Mouse (Mus musculus): ENCODE results near the gene Fam187b. TPM values are rescaled to one million over a fixed set of nuclear protein-coding genes. Genes with fewer than 3 reads are reported as not detected.

Gene Fam187b
- polyA plus RNA-seq, 1 experiment from 2014 or later, result 0.97 TPM

DNA sequence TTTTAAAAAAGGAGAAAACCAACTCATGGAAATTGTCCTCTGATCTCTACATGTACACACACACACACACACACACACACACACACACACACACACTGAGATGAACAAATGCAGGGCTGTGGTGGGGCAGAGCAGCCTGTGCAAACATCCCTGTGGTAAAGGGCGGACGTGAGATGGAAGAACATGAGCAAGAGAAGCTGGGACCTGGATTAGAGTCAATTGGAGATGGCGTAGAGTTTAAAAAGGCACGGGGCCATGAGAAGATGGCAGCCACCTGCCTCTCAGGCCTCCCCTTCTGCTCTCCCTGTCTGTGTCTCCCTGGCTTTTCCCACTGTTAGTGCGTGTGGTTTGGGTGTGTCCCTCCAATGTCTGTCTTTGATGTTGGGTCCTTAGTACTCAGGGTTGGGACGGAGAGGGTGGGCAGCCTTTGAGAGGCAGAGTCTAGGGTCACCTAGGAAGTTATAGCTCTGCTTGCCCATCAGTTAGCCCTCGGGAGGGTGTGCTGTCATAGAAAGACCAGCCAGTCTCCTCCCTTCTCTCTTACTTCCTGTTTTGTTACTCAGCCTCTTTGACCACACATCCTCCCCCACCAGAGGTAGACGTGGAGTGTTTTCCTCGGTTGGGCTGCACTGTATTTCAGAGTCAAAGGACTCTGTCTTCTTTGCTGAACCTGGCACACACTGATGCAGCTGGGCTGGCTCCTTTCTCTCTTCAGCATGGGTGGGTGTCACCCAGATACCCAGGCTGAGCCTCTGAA is 60.0 kb downstream of the Fam187b start:
- no peak for ATAC-seq (ENCODE audit: low FRiP score)
- Histone ChIP-seq H3K4me2 (no peak overlapping the region), H3K4me3 (no peak overlapping the region)

DNA sequence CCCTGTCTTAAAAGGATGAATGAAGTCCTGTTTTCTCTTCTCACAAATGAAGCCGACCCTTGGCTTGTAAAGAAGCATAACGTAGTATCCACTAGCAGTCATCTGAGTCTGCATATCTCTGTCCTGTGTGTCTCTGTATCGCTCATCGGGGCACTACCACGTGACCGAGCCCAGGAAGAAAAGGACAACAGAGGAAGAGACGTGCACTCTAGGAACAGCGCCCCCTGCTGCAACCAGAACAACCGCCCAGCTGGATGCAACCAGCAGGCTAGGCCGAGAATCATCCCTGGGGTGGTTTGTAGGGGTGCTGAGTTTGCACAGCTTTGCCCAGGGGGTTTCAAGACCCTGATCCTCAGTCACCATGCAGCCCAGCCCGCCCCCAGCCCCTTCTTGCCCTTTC is 61.2 kb downstream of the Fam187b start:
- Histone ChIP-seq H3K27ac (no peak overlapping the region), H3K27me3 (peaks cover 10% of the 10 kb centered on the region; the same call in 1 of the 2 replicates), H3K9me3 (no peaks in the 10 kb centered on the region), H3K36me3 (no peaks in the 10 kb centered on the region), H3K4me1 (replicated peaks) (no peaks in the 10 kb centered on the region), H3K4me3 (no peak overlapping the region), H3K9ac (no peak overlapping the region), H3K4me2 (no peak overlapping the region)
- WGBS, result 63% methylated on average over 11 of the region's 11 CpGs
- no peak for ATAC-seq (ENCODE audit: low FRiP score)

More for the DNA sequence above, 60.0 kb downstream of the Fam187b start:
- no peaks in the 10 kb centered on the region for H3K9me3 ChIP-seq
- H3K4me1 ChIP-seq (replicated peaks), result no peaks in the 10 kb centered on the region
- H3K9ac ChIP-seq, result no peak overlapping the region
- no peaks in the 10 kb centered on the region for H3K36me3 ChIP-seq
- 79% methylated on average over 9 of the region's 9 CpGs for WGBS
- no peaks in the 10 kb centered on the region for H3K27me3 ChIP-seq
- no peak overlapping the region for H3K27ac ChIP-seq

DNA sequence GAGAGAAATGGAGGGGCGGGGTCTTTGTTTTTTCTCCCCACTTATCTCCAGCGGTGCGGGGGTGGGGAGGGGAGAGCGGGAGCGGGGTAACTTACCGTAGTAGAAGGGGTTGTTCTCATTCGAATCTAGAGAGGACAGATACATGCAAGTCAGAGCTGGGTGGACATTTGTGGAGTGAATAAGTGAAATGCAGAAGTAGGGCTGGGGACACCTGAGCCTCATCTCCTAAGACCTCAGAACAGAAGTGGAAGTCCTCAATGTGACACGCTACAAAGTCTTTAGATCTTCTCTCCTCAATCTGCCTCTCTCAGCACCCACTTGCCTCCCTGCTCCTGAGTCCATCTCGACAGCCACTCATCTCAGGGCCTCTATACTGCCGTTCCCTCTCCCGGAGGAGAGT is 61.7 kb downstream of the Fam187b start:
- Histone ChIP-seq H3K9ac (no peak overlapping the region), H3K9me3 (no peaks in the 10 kb centered on the region), H3K27me3 (peaks cover 14% of the 10 kb centered on the region), H3K36me3 (no peaks in the 10 kb centered on the region), H3K27ac (no peak overlapping the region), H3K4me3 (no peak overlapping the region), H3K4me1 (replicated peaks) (no peaks in the 10 kb centered on the region), H3K4me2 (no peak overlapping the region)
- no peak for ATAC-seq (ENCODE audit: low FRiP score)
- WGBS, result 83% methylated on average over 11 of the region's 11 CpGs

DNA sequence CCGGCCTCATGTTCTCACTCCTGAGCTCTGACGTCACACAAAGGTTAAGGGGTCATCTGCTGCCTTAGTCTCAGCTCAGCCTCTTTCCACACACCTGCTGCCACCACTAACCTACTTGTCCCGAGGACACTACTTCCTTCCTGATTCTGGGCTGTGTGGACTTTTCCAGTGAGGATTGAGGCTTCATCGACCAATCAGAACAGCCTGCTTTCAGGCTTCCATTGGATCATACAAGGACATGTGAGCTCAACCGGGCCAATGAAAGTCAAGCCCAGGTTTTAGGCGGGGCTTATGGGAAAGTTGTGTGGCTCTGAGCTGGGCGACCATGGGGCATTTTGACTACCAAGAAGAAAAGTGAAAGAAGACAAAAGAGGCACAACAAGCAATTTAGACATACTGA is 63.3 kb downstream of the Fam187b start:
- WGBS, result 88% methylated on average over 7 of the region's 7 CpGs
- H3K9ac ChIP-seq, result no peak overlapping the region
- no peak for ATAC-seq (ENCODE audit: low FRiP score)

DNA sequence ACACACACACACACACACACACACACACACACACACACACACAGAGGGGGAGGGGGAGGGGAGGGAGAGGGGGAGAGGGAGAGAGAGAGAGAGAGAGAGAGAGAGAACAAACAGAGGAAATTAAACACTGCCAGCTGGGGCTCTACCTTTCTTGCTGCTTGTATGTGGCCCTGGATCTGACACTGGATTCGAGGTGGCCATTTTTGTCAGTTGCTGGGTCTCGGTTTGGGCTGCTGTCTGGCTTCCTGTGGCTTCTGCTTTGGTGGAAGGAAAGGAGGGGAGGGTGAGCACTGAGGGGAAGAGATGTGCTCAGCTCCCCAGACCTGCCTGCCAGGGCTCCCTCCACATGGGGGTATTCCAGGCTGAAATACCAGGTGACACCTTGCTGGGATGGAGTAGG is 64.1 kb downstream of the Fam187b start:
- 68% methylated on average over 2 of the region's 2 CpGs for WGBS
- Histone ChIP-seq H3K27ac (no peak overlapping the region), H3K4me2 (no peak overlapping the region), H3K36me3 (no peaks in the 10 kb centered on the region), H3K4me3 (no peak overlapping the region), H3K27me3 (peaks cover 38% of the 10 kb centered on the region), H3K9ac (no peak overlapping the region), H3K9me3 (no peaks in the 10 kb centered on the region), H3K4me1 (replicated peaks) (peaks cover 13% of the 10 kb centered on the region)
- no peak for ATAC-seq (ENCODE audit: low FRiP score)

More for the DNA sequence above, 63.3 kb downstream of the Fam187b start:
- Histone ChIP-seq H3K27ac (no peak overlapping the region), H3K4me3 (no peak overlapping the region), H3K9me3 (no peaks in the 10 kb centered on the region), H3K27me3 (peaks cover 31% of the 10 kb centered on the region), H3K36me3 (no peaks in the 10 kb centered on the region), H3K4me2 (no peak overlapping the region), H3K4me1 (replicated peaks) (peaks cover 5% of the 10 kb centered on the region)

DNA sequence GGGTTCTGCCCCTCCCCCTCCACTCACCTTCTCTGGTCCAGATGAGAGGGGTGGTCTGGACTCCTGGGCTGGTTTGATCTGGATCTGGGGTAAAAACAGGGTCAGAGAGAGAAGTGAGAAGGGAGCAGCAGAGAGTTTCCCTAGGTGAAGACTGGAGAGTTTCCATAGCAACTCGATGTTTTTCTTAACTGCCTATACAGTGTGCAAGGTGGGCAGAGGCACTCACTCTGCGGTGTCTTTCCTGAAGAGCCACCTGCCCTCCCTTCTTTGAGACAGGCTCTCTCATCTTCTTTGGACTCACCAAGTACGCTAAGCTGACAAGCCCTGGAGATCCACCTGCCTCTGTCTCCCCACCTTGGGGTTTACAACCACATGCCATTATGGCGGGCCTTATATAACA is 65.4 kb downstream of the Fam187b start:
- no peak overlapping the region for H3K4me3 ChIP-seq
- H3K4me2 ChIP-seq, result no peak overlapping the region
- H3K27ac ChIP-seq, result no peak overlapping the region; the same call in 1 of the 2 replicates
- no peak overlapping the region for H3K9ac ChIP-seq
- peaks cover 14% of the 10 kb centered on the region for H3K4me1 ChIP-seq (replicated peaks)
- no peaks in the 10 kb centered on the region for H3K9me3 ChIP-seq
- peaks cover 52% of the 10 kb centered on the region for H3K27me3 ChIP-seq
- ATAC-seq (ENCODE audit: low FRiP score), result no peak
- H3K36me3 ChIP-seq, result no peaks in the 10 kb centered on the region
- 80% methylated on average over 4 of the region's 4 CpGs for WGBS

Other genes starting within 250 kb of the Fam187b start
- gene Tmem147, start 244.2 kb upstream of the Fam187b start, polyA plus RNA-seq (2015; fragmentation: Nextera tagmentation; extraction: Ambion mirVana), result 232 and 243 TPM in 2 replicates
- gene Gapdhs, start 230.1 kb upstream of the Fam187b start, polyA plus RNA-seq (2015; fragmentation: Nextera tagmentation; extraction: Ambion mirVana), result 1.3 and 1.7 TPM in 2 replicates
- 1.3 and 1.7 TPM in 2 replicates for gene Sbsn, start 222.3 kb upstream of the Fam187b start, polyA plus RNA-seq (2015; fragmentation: Nextera tagmentation; extraction: Ambion mirVana)
- gene Dmkn, start 210.0 kb upstream of the Fam187b start, polyA plus RNA-seq (2015; fragmentation: Nextera tagmentation; extraction: Ambion mirVana), result 0.52 and 0.70 TPM in 2 replicates
- 1.1 TPM in 1 of 2 replicates, not detected in the other for gene Krtdap, start 185.9 kb upstream of the Fam187b start, polyA plus RNA-seq (2015; fragmentation: Nextera tagmentation; extraction: Ambion mirVana)
- gene Ffar2, start 150.0 kb upstream of the Fam187b start, polyA plus RNA-seq (2015; fragmentation: Nextera tagmentation; extraction: Ambion mirVana), result 0.22 TPM in 1 of 2 replicates, not detected in the other
- 0.13 TPM in 1 of 2 replicates, not detected in the other for gene Ffar3, start 117.6 kb upstream of the Fam187b start, polyA plus RNA-seq (2015; fragmentation: Nextera tagmentation; extraction: Ambion mirVana)
- not detected in 2 replicates for gene Ffar1, start 112.2 kb upstream of the Fam187b start, polyA plus RNA-seq (2015; fragmentation: Nextera tagmentation; extraction: Ambion mirVana)
- not detected in 2 replicates for gene Cd22, start 93.4 kb upstream of the Fam187b start, polyA plus RNA-seq (2015; fragmentation: Nextera tagmentation; extraction: Ambion mirVana)
- gene Mag, start 58.9 kb upstream of the Fam187b start, polyA plus RNA-seq (2015; fragmentation: Nextera tagmentation; extraction: Ambion mirVana), result 1.7 and 1.9 TPM in 2 replicates
- not detected in 2 replicates for gene Hamp2, start 49.1 kb upstream of the Fam187b start, polyA plus RNA-seq (2015; fragmentation: Nextera tagmentation; extraction: Ambion mirVana)
- not detected in 2 replicates for gene Hamp, start 29.8 kb upstream of the Fam187b start, polyA plus RNA-seq (2015; fragmentation: Nextera tagmentation; extraction: Ambion mirVana)
- 25.9 and 26.0 TPM in 2 replicates for gene Usf2, start 17.0 kb upstream of the Fam187b start, polyA plus RNA-seq (2015; fragmentation: Nextera tagmentation; extraction: Ambion mirVana)
- 17.2 and 18.8 TPM in 2 replicates for gene Lsr, start 326 bp upstream of the Fam187b start, polyA plus RNA-seq (2015; fragmentation: Nextera tagmentation; extraction: Ambion mirVana)
- 13.0 and 20.0 TPM in 2 replicates for gene Fxyd5, start 68.7 kb downstream of the Fam187b start, polyA plus RNA-seq (2015; fragmentation: Nextera tagmentation; extraction: Ambion mirVana)
- 108 and 116 TPM in 2 replicates for gene Fxyd7, start 77.7 kb downstream of the Fam187b start, polyA plus RNA-seq (2015; fragmentation: Nextera tagmentation; extraction: Ambion mirVana)
- 27.3 and 30.6 TPM in 2 replicates for gene Fxyd1, start 83.4 kb downstream of the Fam187b start, polyA plus RNA-seq (2015; fragmentation: Nextera tagmentation; extraction: Ambion mirVana)
- 1.1 and 1.6 TPM in 2 replicates for gene Lgi4, start 85.6 kb downstream of the Fam187b start, polyA plus RNA-seq (2015; fragmentation: Nextera tagmentation; extraction: Ambion mirVana)
- gene Fxyd3, start 102.9 kb downstream of the Fam187b start, polyA plus RNA-seq (2015; fragmentation: Nextera tagmentation; extraction: Ambion mirVana), result 0.79 and 1.3 TPM in 2 replicates
- 0.65 and 0.78 TPM in 2 replicates for gene Hpn, start 141.5 kb downstream of the Fam187b start, polyA plus RNA-seq (2015; fragmentation: Nextera tagmentation; extraction: Ambion mirVana)
- gene Scn1b, start 153.2 kb downstream of the Fam187b start, polyA plus RNA-seq (2015; fragmentation: Nextera tagmentation; extraction: Ambion mirVana), result 4.7 and 5.2 TPM in 2 replicates
- gene Gramd1a, start 182.1 kb downstream of the Fam187b start, polyA plus RNA-seq (2015; fragmentation: Nextera tagmentation; extraction: Ambion mirVana), result 227 and 231 TPM in 2 replicates

Measured in hindbrain, embryonic 13.5 days (tissue).